Mouse (Mus musculus) kidney, embryonic 15.5 days (tissue): Measurements from ENCODE around the gene Nrros. TPM values are rescaled to one million over a fixed set of nuclear protein-coding genes. Genes with fewer than 3 reads are reported as not detected.

ENCODE experiments used
- ATAC-seq: fragments of 200-750 bp; cut with Nextera tagmentation; replicated peaks from 2 replicates; pipeline ENCODE4 v1.8.0; 2017; ENCODE audit warnings: moderate TSS enrichment; ENCODE audit not compliant: low FRiP score
- H3K27ac ChIP-seq: fragments of 300-500 bp; sonication (generic); 2 replicates; pipeline ENCODE4 v1.5.1; 2015; ENCODE audit warnings: mild to moderate bottlenecking, inconsistent platforms
- H3K27me3 ChIP-seq: fragments of 300-500 bp; sonication (generic); 2 replicates; pipeline ENCODE4 v1.6.1; 2015; ENCODE audit warnings: inconsistent platforms
- H3K36me3 ChIP-seq: fragments of 300-500 bp; sonication (generic); 2 replicates; pipeline ENCODE4 v1.6.1; 2015; ENCODE audit warnings: inconsistent platforms
- H3K4me1 ChIP-seq: fragments of 300-500 bp; sonication (generic); 2 replicates; pipeline ENCODE4 v1.6.1; 2015; ENCODE audit warnings: inconsistent platforms
- H3K4me2 ChIP-seq: fragments of 300-500 bp; sonication (generic); 2 replicates; pipeline ENCODE4 v1.6.1; 2015; ENCODE audit warnings: moderate library complexity, mild to moderate bottlenecking, inconsistent platforms
- H3K4me3 ChIP-seq: fragments of 300-500 bp; sonication (generic); replicated peaks from 2 replicates; pipeline ENCODE4 v1.5.1; 2015; ENCODE audit warnings: mild to moderate bottlenecking, inconsistent platforms
- H3K9ac ChIP-seq: fragments of 300-500 bp; sonication (generic); 2 replicates; pipeline ENCODE4 v1.6.1; 2015; ENCODE audit warnings: mild to moderate bottlenecking, inconsistent platforms
- H3K9me3 ChIP-seq: fragments of 300-500 bp; sonication (generic); replicated peaks from 2 replicates; pipeline ENCODE4 v1.6.1; 2016; ENCODE audit warnings: inconsistent platforms
- WGBS: fragments of 180-500 bp; shearing (Covaris S2); methylation state at CpG from one replicate; pipeline ENCODE4 v1.1.7; 2015; ENCODE audit warnings: mixed read lengths; 5-methylcytosine and 5-hydroxymethylcytosine counted together
- polyA plus RNA-seq: library from polyadenylated mRNA; unstranded; fragments of >200 nt; fragmentation: Nextera tagmentation; extraction: Ambion mirVana; gene quantifications from 2 replicates; pipeline ENCODE4 v1.2.1, GENCODE M21; 2015

Nrros gene
- polyA plus RNA-seq, 1 experiment from 2014 or later = 17.7 TPM

DNA sequence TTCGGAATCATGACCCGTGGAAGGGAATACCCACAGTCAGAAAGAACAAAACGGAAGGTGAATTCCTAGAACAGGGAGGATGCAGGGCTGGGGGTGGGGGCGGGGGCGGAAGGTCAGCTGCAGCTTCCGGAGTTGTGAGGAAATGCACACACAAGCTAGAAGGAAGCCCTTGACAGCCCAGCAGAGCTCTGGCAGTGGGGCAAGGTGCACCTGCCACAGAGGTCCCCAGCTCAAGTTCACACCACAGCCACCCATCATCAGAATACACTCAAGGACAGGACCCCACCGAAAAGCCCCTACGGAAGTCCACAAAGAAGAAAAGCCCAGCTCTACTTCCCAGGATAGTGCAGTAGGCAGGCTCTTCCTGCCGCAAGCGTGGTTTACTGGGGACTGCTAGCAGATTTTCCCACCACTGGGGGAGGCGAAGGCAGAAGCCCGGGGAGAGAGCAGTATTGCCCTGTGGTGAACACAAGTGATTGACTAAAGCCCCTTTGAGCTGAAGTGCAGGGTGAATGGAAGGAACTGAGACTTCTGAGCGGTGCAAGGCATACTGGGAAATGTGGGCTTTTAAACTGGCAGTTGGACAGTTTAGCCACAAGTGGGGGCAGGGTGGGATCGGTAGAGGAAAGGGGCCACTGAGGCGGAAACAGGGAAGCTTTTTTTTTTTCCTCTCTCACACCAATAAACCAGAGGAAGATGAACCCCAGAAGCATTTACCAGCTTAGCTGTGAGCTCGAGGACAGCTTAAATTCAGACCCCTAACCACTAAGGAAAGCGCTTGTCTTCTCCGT, 11.7 kb upstream of the Nrros start:
- Histone ChIP-seq H3K4me3 (no peak overlapping the region), H3K4me2 (peak overlapping the region; percentile 40), H3K9me3 (peaks cover 2% of the 10 kb centered on the region; the same call in 1 of the 2 replicates), H3K36me3 (no peaks in the 10 kb centered on the region), H3K27me3 (no peaks in the 10 kb centered on the region), H3K27ac (peak overlapping the region; percentile 85), H3K9ac (no peak overlapping the region), H3K4me1 (peaks cover 19% of the 10 kb centered on the region)
- 44% methylated on average over 18 of the region's 18 CpGs for WGBS
- peak; percentile 43; the same call in 1 of the 2 replicates for ATAC-seq

GRCm38 (mm10) chr16:32175029-32175428, 9.6 kb upstream of the Nrros start:
- no peak overlapping the region for H3K4me2 ChIP-seq
- no peaks in the 10 kb centered on the region for H3K27me3 ChIP-seq
- no peak overlapping the region for H3K4me3 ChIP-seq
- no peak overlapping the region for H3K9ac ChIP-seq
- no peak overlapping the region for H3K27ac ChIP-seq
- ATAC-seq = no peak
- H3K36me3 ChIP-seq = no peaks in the 10 kb centered on the region
- peaks cover 2% of the 10 kb centered on the region; the same call in 1 of the 2 replicates for H3K9me3 ChIP-seq
- WGBS = 78% methylated on average over 4 of the region's 4 CpGs
- H3K4me1 ChIP-seq = peaks cover 19% of the 10 kb centered on the region

GRCm38 (mm10) chr16:32174340-32175005, 9.1 kb upstream of the Nrros start:
- ATAC-seq = peak; percentile 24; the same call in 1 of the 2 replicates
- Histone ChIP-seq H3K4me1 (peaks cover 19% of the 10 kb centered on the region), H3K27ac (no peak overlapping the region), H3K9ac (no peak overlapping the region), H3K4me3 (no peak overlapping the region), H3K4me2 (no peak overlapping the region), H3K36me3 (no peaks in the 10 kb centered on the region), H3K27me3 (no peaks in the 10 kb centered on the region), H3K9me3 (peaks cover 2% of the 10 kb centered on the region; the same call in 1 of the 2 replicates)
- 56% methylated on average over 8 of the region's 8 CpGs for WGBS

DNA sequence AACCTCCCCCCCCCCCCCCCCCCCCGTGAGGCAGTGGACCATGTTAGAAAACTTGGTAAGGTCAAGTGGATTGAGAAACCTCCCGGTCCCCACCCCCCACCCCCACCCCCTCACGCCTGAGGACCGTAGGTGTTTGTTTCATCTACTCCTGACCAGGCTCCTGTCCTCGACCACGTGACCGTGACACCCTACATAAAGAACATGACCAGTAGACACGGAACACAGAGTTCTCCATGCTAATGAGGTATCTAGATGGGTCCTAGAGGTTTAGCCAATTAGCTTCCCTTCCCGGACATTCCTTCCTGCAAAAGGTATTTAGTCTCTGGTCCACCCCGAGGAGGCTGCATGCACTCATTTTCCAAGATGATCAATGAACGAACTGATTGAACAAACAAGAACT, 8.0 kb upstream of the Nrros start:
- Histone ChIP-seq H3K9ac (no peak overlapping the region), H3K4me3 (no peak overlapping the region), H3K4me1 (peaks cover 19% of the 10 kb centered on the region), H3K27ac (no peak overlapping the region), H3K9me3 (peaks cover 2% of the 10 kb centered on the region; the same call in 1 of the 2 replicates), H3K27me3 (no peaks in the 10 kb centered on the region), H3K36me3 (no peaks in the 10 kb centered on the region), H3K4me2 (no peak overlapping the region)
- peak; percentile 52; the same call in 1 of the 2 replicates for ATAC-seq
- 59% methylated on average over 11 of the region's 11 CpGs for WGBS

DNA sequence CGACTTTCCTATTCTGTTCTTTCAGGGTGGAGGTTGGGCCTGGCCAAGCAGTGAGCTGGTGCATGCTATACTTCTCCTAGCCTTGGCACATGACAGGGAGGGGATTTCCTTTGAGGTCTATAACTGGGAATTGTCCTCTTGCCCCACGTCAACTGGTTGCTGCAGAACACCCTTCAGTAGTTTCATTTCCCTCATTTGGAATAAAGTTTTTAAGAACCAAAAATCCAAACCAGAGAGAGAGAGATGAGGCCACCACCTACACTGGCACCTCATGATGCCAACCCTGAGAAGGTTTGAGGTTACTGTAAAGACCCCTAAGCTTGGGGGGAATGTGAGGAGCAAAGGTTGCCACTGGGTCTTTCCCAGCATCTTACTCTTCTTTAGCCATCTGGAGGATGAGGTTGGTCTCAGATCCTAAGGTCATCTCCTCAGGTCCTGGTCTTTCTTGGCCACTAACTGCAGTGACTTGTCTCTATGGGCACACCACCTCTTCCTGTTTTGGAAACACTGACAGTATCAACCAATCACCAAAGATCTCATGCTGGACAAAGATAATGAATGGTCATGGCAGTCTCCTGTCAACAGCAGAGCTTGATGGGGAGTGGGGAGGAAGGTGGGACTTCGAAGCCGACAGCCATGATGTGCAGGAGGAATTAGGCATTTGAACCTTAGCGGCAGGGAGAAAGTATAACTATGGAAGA, 5.8 kb upstream of the Nrros start:
- peaks cover 2% of the 10 kb centered on the region; the same call in 1 of the 2 replicates for H3K9me3 ChIP-seq
- H3K27me3 ChIP-seq = no peaks in the 10 kb centered on the region
- no peaks in the 10 kb centered on the region for H3K36me3 ChIP-seq
- H3K4me2 ChIP-seq = no peak overlapping the region
- no peak overlapping the region for H3K4me3 ChIP-seq
- no peak overlapping the region for H3K27ac ChIP-seq
- peaks cover 6% of the 10 kb centered on the region for H3K4me1 ChIP-seq
- WGBS = 88% methylated on average over 5 of the region's 5 CpGs
- no peak for ATAC-seq
- H3K9ac ChIP-seq = no peak overlapping the region

- Histone ChIP-seq H3K4me3 (no peak overlapping the region), H3K27ac (no peak overlapping the region), H3K4me2 (no peak overlapping the region), H3K4me1 (peaks cover 21% of the 10 kb centered on the region), H3K9ac (no peak overlapping the region), H3K9me3 (no peaks in the 10 kb centered on the region), H3K27me3 (peaks cover 8% of the 10 kb centered on the region; the same call in 1 of the 2 replicates), H3K36me3 (no peaks in the 10 kb centered on the region)
- 94% methylated on average over 4 of the region's 4 CpGs for WGBS
- ATAC-seq = no peak
These were observed 2.6 kb upstream of the Nrros start for GRCm38 (mm10) chr16:32167819-32168545.

- Histone ChIP-seq H3K9ac (peak overlapping the region; percentile 49), H3K27me3 (peaks cover 8% of the 10 kb centered on the region; the same call in 1 of the 2 replicates), H3K9me3 (no peaks in the 10 kb centered on the region), H3K4me3 (peak overlapping the region; percentile 50), H3K36me3 (no peaks in the 10 kb centered on the region), H3K4me2 (peak overlapping the region; percentile 79), H3K4me1 (peaks cover 25% of the 10 kb centered on the region), H3K27ac (no peak overlapping the region)
- WGBS = 73% methylated on average over 19 of the region's 19 CpGs
- no peak for ATAC-seq
These were observed 882 bp downstream of the Nrros start for GRCm38 (mm10) chr16:32164396-32165027.

DNA sequence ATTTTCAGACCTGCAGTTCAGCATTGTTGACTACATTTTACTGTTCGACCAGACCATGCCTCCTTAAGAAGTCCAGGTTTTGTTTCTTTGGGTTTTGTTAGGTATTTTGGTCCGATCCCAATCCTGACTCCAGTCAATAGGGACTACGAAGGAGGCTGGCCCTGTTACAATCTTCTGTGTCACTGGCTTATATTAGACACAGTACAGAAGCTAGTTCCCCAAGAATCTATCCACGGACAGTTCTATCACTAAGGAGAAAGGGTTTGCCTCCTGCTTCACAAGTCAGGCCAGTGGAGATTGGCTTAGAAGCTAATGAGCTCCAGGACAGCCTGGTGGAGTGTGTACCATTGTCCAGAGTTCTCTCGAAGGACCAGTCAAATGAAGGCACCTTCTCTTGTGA, 1.5 kb downstream of the Nrros start:
- no peaks in the 10 kb centered on the region for H3K36me3 ChIP-seq
- H3K27ac ChIP-seq = no peak overlapping the region
- H3K9me3 ChIP-seq = no peaks in the 10 kb centered on the region
- H3K4me1 ChIP-seq = peaks cover 25% of the 10 kb centered on the region
- H3K9ac ChIP-seq = peak overlapping the region; percentile 26; the same call in 1 of the 2 replicates
- H3K27me3 ChIP-seq = peaks cover 8% of the 10 kb centered on the region; the same call in 1 of the 2 replicates
- ATAC-seq = no peak
- 80% methylated on average over 5 of the region's 5 CpGs for WGBS
- H3K4me2 ChIP-seq = peak overlapping the region; percentile 79
- H3K4me3 ChIP-seq = peak overlapping the region; percentile 50

GRCm38 (mm10) chr16:32163392-32163791, 2.0 kb downstream of the Nrros start:
- Histone ChIP-seq H3K4me1 (peaks cover 25% of the 10 kb centered on the region), H3K4me3 (0 out of 2 replicates have a peak overlapping the region, but pooled peaks have one; percentile 50), H3K27me3 (peaks cover 8% of the 10 kb centered on the region; the same call in 1 of the 2 replicates), H3K9ac (peak overlapping the region; percentile 26; the same call in 1 of the 2 replicates), H3K4me2 (peak overlapping the region; percentile 79), H3K27ac (no peak overlapping the region), H3K36me3 (no peaks in the 10 kb centered on the region), H3K9me3 (no peaks in the 10 kb centered on the region)
- ATAC-seq = peak; percentile 38
- WGBS = 45% methylated on average over 4 of the region's 4 CpGs

DNA sequence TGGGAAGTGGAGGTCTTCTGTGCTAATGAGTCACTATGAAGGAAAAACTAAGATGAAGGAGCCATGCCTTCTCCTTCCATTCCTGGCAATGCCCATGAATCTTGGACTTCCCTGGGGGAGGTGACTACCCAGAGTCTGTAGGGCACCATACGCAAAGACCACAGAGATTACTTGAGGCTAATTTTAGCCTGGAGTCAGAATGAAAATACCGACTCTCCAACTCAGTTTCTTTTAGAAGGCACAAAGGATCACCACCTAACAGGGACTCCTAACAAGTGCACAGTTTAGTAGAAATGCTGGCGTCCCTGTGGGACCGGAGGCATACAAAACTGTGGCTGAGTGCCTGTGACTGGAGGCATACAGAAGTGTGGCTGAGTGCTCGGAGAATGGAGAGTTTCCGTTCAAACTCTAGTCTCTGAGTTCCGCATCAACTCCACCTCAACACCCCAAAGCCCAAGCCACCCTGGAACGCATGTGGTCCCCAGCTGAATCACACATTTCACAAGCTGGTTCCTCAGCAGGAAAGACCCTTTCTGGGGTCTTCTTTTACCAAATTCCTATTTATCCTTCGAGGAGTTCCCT, 4.6 kb downstream of the Nrros start:
- Histone ChIP-seq H3K36me3 (no peaks in the 10 kb centered on the region), H3K27me3 (peaks cover 8% of the 10 kb centered on the region; the same call in 1 of the 2 replicates), H3K9ac (no peak overlapping the region), H3K27ac (no peak overlapping the region), H3K4me2 (no peak overlapping the region), H3K4me3 (no peak overlapping the region), H3K9me3 (no peaks in the 10 kb centered on the region), H3K4me1 (peaks cover 23% of the 10 kb centered on the region)
- 89% methylated on average over 9 of the region's 9 CpGs for WGBS
- ATAC-seq = no peak

DNA sequence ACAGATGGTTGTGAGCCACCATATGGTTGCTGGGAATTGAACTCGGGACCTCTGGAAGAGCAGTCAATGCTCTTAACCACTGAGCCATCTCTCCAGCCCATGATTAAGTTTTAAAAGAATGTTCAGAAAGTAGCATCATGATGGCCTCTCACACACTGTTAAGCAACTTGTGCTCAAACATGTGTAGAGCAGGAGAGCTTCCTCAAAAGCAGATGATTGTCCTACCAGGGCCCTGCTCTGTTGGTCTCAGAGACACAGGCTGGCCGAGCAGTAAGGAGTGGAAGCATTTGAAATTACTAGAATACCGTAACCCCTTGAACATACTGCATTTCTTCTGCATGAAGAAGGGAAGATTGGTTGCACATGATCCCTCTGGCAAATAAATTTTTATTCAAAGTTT, 6.4 kb downstream of the Nrros start:
- Histone ChIP-seq H3K27me3 (no peaks in the 10 kb centered on the region), H3K27ac (no peak overlapping the region), H3K4me3 (no peak overlapping the region), H3K4me2 (no peak overlapping the region), H3K9me3 (no peaks in the 10 kb centered on the region), H3K4me1 (peaks cover 21% of the 10 kb centered on the region), H3K9ac (no peak overlapping the region), H3K36me3 (no peaks in the 10 kb centered on the region)
- no peak for ATAC-seq
- WGBS = 89% methylated on average over 3 of the region's 3 CpGs
